Mouse (Mus musculus): ENCODE measurements at regions not wholly inside any gene's neighbourhood (a gene's known extent, or its start where the extent isn't known, plus 50 kb on each side); places are given as distances from the start of the nearest gene placed in this dataset.
A peak's percentile ranks its signal among the peaks of the same experiment; 100 is the strongest.

DNA sequence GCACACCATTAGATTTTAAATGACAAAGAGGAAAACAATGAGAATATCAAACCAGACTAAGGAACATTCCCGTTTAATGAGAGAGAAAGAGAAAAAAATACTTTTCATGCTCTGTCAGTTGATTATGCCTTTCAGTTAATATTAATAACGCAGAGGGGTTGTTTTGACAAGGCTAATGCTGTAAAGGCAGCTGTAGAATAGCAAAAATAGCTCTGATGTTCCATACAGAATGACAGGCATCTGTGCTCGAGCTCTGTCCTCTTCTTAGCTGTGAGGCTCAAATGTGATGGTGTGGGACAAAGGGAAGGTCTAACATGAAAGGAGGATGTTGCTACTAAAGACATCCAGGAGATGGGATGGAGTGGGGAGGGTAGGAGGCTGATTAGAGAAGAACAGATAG, 87.1 kb upstream of the Fam3c start:
- no peak for DNase-seq

DNA sequence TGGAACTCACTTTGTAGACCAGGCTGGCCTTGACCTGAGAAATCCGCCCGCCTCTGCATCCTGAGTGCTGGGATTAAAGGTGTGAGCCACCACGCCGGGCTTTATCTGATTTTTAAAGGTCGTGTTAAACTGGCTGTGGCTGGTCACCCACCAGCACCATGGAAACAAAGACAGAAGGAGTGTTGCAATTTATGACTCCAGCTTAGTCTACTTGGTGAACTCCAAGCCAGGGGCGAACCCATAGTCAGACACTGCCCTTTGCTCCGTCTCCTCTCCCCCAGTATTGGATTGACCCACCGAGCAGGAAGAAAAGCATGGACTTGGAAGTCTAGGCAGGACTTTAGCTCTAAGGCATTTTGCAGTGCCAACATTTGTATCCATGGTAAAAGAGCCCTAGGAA, 86.5 kb upstream of the Fam3c start:
- DNase-seq = no peak

DNA sequence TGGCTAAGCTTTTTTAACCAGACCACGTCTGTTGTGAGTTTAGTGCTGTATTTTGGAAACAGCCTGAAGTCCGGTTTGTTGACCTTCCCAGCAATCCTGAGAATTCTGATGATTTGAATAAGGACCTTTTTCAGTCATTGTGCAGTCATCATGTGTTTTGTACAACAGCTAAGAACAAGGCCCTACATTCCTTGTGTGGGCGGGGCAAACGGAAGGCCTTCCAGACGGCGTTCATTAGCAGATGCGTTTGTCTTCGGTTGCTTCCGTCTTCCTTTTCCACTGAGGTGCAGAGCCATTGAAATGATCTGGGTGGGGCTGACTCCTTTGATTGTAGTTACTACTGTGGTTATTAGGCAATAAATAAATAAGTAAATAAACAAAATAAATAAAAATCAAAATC, 83.8 kb upstream of the Fam3c start:
- DNase-seq = no peak

DNA sequence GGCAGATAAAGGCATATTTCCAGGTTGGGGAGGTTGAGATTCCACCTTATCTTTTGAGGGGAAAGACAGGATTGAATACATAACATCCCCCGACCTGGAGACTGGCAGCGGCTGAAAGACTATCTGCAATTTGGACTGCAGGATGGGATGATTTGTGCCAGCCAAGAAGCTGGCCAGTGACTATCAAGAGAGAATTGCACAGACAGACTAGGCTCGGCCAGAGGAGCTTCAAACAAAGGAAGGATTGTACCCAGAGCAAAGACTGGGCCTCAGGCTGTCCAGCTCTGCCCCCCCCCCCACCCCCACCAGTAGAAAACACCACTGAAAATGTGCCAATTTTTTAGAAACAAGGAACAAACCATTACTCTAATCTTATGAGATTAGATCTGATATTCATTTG, 73.0 kb upstream of the Fam3c start:
- DNase-seq = no peak

DNA sequence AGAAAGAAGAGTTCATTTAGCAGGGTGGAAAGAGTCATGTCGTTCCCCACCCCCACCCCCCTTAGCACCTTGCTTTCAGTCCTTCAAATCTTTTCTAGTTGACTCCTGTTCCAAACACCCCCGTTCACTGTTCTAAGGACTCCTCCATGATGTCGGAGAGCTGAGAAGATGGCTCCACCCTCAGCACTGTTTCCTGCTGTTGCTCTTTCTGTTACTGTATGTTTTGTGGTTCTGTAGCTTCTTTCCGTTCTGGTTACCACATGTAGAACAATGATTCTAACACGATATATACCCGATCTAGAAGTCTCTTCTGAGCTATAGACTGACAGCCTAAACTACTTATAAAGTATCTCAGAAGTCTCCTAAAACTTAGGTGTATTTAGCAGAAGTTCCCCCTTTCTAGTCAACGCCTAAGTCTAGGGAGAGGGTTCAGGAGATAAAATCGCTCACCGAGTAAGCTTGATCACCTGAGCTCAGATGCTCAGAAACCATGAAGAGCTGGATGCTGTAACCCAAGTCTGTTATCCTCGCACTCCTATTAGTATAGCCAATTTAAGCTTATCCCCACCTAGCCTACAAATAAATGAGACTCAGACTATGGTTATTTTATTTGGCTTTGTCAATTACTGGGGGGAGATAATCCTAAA, 68.2 kb upstream of the Fam3c start:
- no peak for DNase-seq

DNA sequence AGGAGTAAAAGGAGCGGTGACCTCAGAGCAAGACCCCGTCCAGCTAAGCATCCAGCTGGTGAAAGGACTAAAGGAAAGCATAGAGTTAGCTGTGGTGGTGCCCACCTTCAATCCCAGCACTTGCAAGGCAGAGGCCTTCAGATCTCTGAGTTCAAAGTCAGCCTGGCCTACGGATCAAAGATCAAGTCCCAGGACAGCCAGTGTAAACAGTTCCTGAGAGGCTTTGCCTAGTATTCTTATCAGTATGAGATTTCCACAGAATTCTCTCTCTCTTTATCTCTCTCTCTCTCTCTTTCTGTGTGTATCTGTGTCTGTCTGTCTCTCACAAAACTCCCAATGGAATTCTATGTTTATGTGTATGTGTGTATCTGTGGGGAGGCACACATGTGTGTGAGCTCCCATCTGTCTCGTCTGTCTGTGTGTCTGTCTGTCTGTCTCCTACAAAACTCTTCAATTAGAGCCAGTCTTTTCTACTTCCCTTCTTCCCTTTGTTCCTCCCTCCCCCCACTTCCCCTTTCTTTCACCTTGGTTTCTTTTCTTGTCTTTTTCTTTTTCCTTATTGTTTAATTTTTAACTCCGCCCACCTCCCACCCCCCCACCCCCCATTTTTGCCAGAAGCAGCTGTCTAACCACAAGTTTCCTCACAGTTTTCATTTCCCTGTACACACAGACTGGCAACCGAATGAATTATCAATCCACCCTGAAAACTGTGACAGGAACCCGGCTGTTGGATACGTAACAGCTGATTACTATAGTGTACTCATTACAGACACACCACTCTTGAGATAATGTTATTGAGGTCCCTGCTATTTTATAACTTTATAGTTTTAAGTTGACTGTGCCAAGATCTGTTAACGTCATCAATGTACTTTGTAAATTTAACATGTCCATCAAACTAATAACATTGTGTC, 67.3 kb upstream of the Fam3c start:
- peak in 1 of 2 experiments; percentile 37 for DNase-seq

DNA sequence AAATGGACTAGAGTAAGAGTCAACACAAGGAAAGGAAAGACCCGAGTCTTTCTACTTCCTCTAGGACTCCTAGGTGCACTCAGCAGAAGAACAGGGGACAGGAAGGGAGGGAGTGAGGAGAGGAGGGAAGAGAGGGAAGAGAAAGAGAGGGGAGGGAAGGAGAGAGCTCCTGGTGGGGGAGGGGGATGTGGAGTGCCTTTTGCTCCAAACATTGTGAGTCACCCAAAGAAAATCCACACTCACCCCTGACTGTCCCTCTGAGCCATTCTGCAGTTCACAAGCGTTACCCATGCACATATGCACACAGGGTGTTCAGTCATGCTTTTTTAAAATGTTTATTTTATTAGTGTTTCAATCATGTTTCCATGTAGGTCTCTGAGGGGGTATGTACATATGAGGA, 65.5 kb upstream of the Fam3c start:
- DNase-seq = no peak

DNA sequence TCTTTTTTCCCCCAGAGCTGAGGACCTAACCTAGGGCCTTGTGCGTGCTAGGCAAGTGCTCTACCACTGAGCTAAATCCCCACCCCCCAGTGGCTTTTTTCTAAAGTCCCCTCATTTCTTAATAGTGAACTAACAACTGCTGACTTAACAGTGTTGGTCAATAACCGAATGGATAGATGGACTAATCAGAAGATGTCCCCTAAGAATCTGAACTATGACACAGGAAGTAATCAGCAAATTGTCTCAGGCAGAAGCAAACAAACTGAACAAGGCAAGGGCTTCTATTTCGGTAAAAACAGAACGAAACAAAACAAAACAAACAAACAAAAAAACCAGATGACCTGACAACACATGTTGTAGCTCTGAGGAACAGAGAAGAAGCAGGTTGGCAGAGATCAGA, 62.2 kb upstream of the Fam3c start:
- DNase-seq = no peak

DNA sequence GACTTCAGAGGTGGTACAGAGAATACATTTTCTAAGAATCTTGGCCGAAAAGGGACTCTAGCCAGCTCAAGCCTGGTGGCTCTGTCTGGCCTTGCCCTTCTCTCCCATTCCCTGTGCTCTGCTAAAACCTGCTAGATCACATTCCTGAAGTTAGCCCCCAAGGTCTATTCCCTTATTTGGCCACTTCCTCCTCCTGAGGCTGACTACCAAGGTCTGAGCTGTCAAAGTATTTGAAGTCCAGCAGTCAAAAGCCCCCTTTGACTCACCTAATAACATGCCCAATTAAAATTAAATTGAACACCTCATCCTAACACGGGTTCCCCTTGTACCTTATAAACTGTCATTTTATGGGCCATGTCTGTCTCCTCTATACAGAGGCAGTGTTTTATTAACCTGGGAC, 61.1 kb upstream of the Fam3c start:
- peak; percentile 38 to 56 for DNase-seq

DNA sequence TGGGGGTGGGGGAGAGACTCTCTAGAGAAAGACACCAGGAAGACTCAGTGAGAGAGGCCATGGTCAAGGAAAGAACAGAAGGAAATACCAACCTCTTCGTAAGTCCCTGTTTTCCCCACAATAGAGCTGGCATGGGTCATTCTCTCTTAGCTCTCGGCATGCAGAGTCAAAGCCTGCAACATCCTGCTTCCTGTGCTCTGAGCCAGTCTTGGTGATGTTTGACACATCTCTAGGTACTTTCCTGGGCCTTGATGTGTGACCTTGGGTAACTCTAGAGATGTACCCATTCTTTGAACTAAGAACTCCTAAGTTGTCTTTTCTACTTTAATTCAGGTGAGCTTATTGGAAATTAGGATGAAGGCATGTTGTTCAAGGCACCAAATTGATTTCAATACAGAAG, 55.8 kb upstream of the Fam3c start:
- DNase-seq = no peak

DNA sequence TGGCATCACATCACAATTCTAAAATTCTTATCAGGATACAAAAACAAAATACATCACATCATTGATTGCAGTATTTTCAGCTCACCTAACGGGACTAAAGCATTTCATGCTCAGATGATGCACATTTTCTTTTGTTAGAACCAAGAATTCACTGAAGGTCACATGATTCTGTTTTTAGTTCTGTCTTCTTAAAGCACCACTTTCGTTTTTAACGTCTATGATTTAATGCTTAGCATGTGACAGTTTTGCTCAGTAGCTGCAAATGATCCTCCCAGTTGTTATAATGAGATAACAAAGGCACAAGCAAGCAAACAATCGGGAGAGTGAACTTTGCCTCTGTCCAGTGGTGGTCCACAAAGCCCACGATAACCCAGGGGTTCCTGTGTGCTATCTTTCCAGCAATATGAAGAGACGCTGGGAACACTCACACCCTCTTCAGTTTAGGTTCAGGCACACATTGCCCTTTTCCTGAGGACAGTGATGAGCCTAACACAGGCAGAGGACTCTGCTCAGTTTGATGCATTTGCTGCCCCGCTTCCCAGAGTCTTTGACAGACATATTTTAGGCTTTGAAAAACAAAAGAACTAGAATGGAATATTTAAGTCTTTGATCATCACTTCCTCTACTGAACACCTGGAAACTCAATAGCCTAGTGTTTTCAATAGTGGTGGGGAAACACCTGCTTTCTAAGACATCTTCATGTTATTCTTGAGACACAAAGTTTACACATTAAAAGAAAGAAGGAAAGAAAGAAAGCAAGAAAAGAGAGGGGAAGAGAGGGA, 53.0 kb upstream of the Fam3c start:
- no peak for DNase-seq

Measured in kidney, postnatal 25 days (tissue).